Mouse (Mus musculus): ENCODE results near the gene Gm26566. TPM values are rescaled to one million over a fixed set of nuclear protein-coding genes. Genes with fewer than 3 reads are reported as not detected.

Gene Gm26566
- polyA plus RNA-seq, 1 experiment from 2014 or later = 1.1 TPM

GRCm38 (mm10) chr4:88699301-88699700 is 22.3 kb upstream of the Gm26566 start:
- H3K27ac ChIP-seq = no peak overlapping the region
- WGBS = 94% methylated on average over 1 of the region's 1 CpGs

DNA sequence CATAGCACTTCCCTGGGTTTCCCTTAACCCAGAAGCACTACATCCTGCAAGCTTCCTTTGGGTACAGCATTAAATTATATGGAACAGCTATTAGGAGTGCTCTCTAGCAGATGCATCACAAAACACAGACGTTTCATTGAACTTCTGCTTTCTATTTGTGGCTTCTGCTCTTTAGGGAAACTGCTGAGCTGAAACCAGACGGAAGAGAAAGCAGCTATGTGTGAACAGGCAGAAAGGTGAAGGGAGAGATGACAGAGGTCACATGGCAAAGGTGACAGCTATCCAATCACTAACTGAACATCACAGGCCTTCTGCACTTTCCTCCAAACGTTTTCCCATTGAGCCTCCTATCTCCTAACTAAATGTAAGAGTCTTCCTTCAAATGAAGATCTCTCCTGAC is 15.7 kb upstream of the Gm26566 start:
- H3K27me3 ChIP-seq = no peaks in the 10 kb centered on the region
- H3K4me3 ChIP-seq = no peak overlapping the region
- no peak for ATAC-seq

More at GRCm38 (mm10) chr4:88699301-88699700, 22.3 kb upstream of the Gm26566 start:
- no peaks in the 10 kb centered on the region for H3K36me3 ChIP-seq (ENCODE audit: poor library complexity, severe bottlenecking)
- no peak for ATAC-seq
- no peak overlapping the region for H3K4me2 ChIP-seq
- H3K27me3 ChIP-seq = no peaks in the 10 kb centered on the region
- H3K9ac ChIP-seq = no peak overlapping the region
- H3K4me3 ChIP-seq = no peak overlapping the region
- no peaks in the 10 kb centered on the region for H3K4me1 ChIP-seq
- H3K9me3 ChIP-seq (replicated peaks) = no peaks in the 10 kb centered on the region

DNA sequence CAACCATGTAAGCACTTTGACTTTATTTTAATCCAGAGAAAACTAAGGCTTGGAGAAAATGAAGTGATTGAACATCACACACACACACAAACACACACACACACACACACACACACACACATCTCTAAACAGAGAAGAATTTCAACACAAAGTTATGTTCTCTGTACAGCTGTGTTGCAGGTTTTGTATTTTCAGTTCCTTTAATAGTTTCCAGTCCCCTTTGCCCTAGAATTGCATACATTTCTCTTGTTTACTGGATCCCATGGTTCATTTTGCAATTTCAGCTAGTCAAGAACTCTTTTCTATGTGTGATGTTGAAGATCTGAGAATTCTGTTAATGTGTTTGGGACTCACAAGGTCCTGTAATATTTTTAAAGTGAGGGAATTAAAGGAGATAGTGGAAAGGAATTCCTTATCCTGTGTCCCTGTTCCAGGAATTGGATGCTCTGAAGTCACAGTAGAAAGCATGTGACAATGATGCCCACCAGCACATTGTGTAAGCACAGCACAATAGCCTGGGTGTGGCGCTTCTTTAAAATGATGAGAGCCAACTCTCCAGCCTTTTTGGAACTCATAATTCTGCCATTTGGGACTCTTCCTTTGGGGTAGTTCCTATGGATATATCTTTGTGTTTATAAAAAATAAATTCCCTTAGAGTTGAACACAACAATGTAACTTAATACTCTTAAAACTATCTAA is 14.3 kb upstream of the Gm26566 start:
- H3K4me1 ChIP-seq = no peaks in the 10 kb centered on the region
- ATAC-seq = no peak
- 100% methylated on average over 1 of the region's 1 CpGs for WGBS
- no peaks in the 10 kb centered on the region for H3K9me3 ChIP-seq (replicated peaks)
- no peaks in the 10 kb centered on the region for H3K27me3 ChIP-seq
- no peak overlapping the region for H3K4me2 ChIP-seq
- no peak overlapping the region for H3K27ac ChIP-seq
- no peaks in the 10 kb centered on the region for H3K36me3 ChIP-seq (ENCODE audit: poor library complexity, severe bottlenecking)
- H3K4me3 ChIP-seq = no peak overlapping the region
- H3K9ac ChIP-seq = no peak overlapping the region

More for the DNA sequence above, 15.7 kb upstream of the Gm26566 start:
- no peaks in the 10 kb centered on the region for H3K36me3 ChIP-seq (ENCODE audit: poor library complexity, severe bottlenecking)
- 55% methylated on average over 3 of the region's 3 CpGs for WGBS
- H3K9me3 ChIP-seq (replicated peaks) = no peaks in the 10 kb centered on the region
- no peak overlapping the region for H3K9ac ChIP-seq
- H3K27ac ChIP-seq = no peak overlapping the region
- H3K4me1 ChIP-seq = no peaks in the 10 kb centered on the region
- no peak overlapping the region for H3K4me2 ChIP-seq

DNA sequence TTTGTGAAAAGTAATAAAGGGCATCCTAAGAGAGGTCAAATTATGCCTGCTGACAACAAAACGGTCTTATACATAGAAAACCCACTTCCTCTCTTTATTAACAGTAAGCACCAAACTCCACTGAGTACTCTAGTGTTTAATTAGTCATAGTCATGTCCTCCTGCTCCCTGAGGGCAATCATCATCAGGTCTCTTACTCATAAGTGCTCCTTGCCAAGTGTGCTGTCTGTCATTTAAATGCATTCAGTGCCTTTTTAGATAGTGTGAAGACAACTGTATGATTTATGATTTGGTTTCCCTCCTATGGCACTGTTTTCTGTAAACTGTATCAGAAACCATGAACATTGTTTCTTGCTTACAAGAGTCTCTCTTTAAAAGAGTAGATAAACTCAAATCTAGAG is 7.3 kb upstream of the Gm26566 start:
- Histone ChIP-seq H3K4me1 (peaks cover 15% of the 10 kb centered on the region), H3K4me3 (no peak overlapping the region), H3K4me2 (no peak overlapping the region), H3K9me3 (replicated peaks) (no peaks in the 10 kb centered on the region), H3K27ac (no peak overlapping the region), H3K9ac (no peak overlapping the region), H3K36me3 (ENCODE audit: poor library complexity, severe bottlenecking) (peaks cover 45% of the 10 kb centered on the region), H3K27me3 (no peaks in the 10 kb centered on the region)
- no peak for ATAC-seq
- whole genome bisulfite sequencing = 87% methylated on average over 1 of the region's 1 CpGs

GRCm38 (mm10) chr4:88715059-88715458 is 6.5 kb upstream of the Gm26566 start:
- Histone ChIP-seq H3K9me3 (replicated peaks) (no peaks in the 10 kb centered on the region), H3K4me3 (no peak overlapping the region), H3K27me3 (no peaks in the 10 kb centered on the region), H3K9ac (no peak overlapping the region), H3K27ac (no peak overlapping the region), H3K4me1 (peaks cover 21% of the 10 kb centered on the region), H3K4me2 (no peak overlapping the region), H3K36me3 (ENCODE audit: poor library complexity, severe bottlenecking) (peaks cover 46% of the 10 kb centered on the region)
- ATAC-seq = no peak

- ATAC-seq = no peak
- peak overlapping the region; percentile 31 for H3K4me3 ChIP-seq
- WGBS = 77% methylated on average over 1 of the region's 1 CpGs
- H3K9ac ChIP-seq = peak overlapping the region; percentile 51
- H3K9me3 ChIP-seq (replicated peaks) = no peaks in the 10 kb centered on the region
- H3K4me1 ChIP-seq = peaks cover 35% of the 10 kb centered on the region
- no peaks in the 10 kb centered on the region for H3K27me3 ChIP-seq
- no peak overlapping the region for H3K27ac ChIP-seq
- H3K36me3 ChIP-seq (ENCODE audit: poor library complexity, severe bottlenecking) = peaks cover 43% of the 10 kb centered on the region
- H3K4me2 ChIP-seq = peak overlapping the region; percentile 61
Observed at GRCm38 (mm10) chr4:88718715-88719114, 2.9 kb upstream of the Gm26566 start.

- 66% methylated on average over 8 of the region's 8 CpGs for WGBS
- ATAC-seq = no peak
Observed at GRCm38 (mm10) chr4:88723497-88724090, 2.0 kb downstream of the Gm26566 start.

GRCm38 (mm10) chr4:88726727-88727126 is 5.1 kb downstream of the Gm26566 start:
- Histone ChIP-seq H3K9me3 (replicated peaks) (no peaks in the 10 kb centered on the region), H3K27me3 (no peaks in the 10 kb centered on the region), H3K9ac (no peak overlapping the region), H3K36me3 (ENCODE audit: poor library complexity, severe bottlenecking) (no peaks in the 10 kb centered on the region), H3K4me1 (no peaks in the 10 kb centered on the region), H3K27ac (no peak overlapping the region), H3K4me2 (no peak overlapping the region), H3K4me3 (no peak overlapping the region)
- 86% methylated on average over 6 of the region's 6 CpGs for WGBS
- ATAC-seq = no peak

More at GRCm38 (mm10) chr4:88723497-88724090, 2.0 kb downstream of the Gm26566 start:
- Histone ChIP-seq H3K36me3 (ENCODE audit: poor library complexity, severe bottlenecking) (peaks cover 11% of the 10 kb centered on the region), H3K27ac (no peak overlapping the region), H3K27me3 (no peaks in the 10 kb centered on the region), H3K4me1 (peaks cover 27% of the 10 kb centered on the region), H3K9me3 (replicated peaks) (no peaks in the 10 kb centered on the region), H3K4me3 (no peak overlapping the region), H3K4me2 (no peak overlapping the region), H3K9ac (no peak overlapping the region)

DNA sequence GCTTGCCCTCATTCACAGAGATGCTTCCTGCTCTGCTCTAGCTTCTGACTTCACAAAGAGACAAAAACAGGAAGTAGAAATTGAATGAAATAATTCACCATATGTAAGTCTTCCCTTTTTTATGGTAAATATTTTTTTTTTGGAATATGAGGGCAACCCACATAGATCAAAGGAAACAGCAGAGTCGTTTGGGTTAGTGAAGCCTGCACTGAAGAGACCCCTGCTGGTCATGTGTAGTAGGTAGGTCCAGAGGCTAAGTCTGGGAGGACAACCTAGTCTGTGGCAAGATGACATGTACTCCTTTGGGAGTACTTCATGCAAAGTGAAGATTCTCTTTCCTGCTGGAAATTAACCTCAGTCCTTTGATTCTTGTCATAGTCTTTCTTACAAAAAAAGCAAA is 5.7 kb downstream of the Gm26566 start:
- H3K27ac ChIP-seq = no peak overlapping the region
- no peak overlapping the region for H3K4me3 ChIP-seq
- no peaks in the 10 kb centered on the region for H3K27me3 ChIP-seq
- H3K9me3 ChIP-seq (replicated peaks) = no peaks in the 10 kb centered on the region
- no peaks in the 10 kb centered on the region for H3K36me3 ChIP-seq (ENCODE audit: poor library complexity, severe bottlenecking)
- WGBS = 0% methylated on average over 1 of the region's 1 CpGs
- no peak overlapping the region for H3K4me2 ChIP-seq
- no peaks in the 10 kb centered on the region for H3K4me1 ChIP-seq
- H3K9ac ChIP-seq = no peak overlapping the region
- ATAC-seq = no peak

GRCm38 (mm10) chr4:88738480-88738879 is 16.9 kb downstream of the Gm26566 start:
- Histone ChIP-seq H3K4me1 (no peaks in the 10 kb centered on the region), H3K4me2 (no peak overlapping the region), H3K9me3 (replicated peaks) (no peaks in the 10 kb centered on the region), H3K27ac (no peak overlapping the region), H3K4me3 (no peak overlapping the region), H3K27me3 (no peaks in the 10 kb centered on the region), H3K9ac (no peak overlapping the region), H3K36me3 (ENCODE audit: poor library complexity, severe bottlenecking) (no peaks in the 10 kb centered on the region)
- 5% methylated on average over 2 of the region's 2 CpGs for WGBS
- peak; percentile 68 for ATAC-seq

GRCm38 (mm10) chr4:88739036-88739435 is 17.4 kb downstream of the Gm26566 start:
- H3K27ac ChIP-seq = no peak overlapping the region
- H3K27me3 ChIP-seq = no peaks in the 10 kb centered on the region
- no peaks in the 10 kb centered on the region for H3K9me3 ChIP-seq (replicated peaks)
- ATAC-seq = no peak
- H3K4me2 ChIP-seq = no peak overlapping the region
- no peaks in the 10 kb centered on the region for H3K4me1 ChIP-seq
- 88% methylated on average over 6 of the region's 6 CpGs for WGBS
- no peaks in the 10 kb centered on the region for H3K36me3 ChIP-seq (ENCODE audit: poor library complexity, severe bottlenecking)
- H3K4me3 ChIP-seq = no peak overlapping the region
- H3K9ac ChIP-seq = no peak overlapping the region

GRCm38 (mm10) chr4:88741426-88741825 is 19.8 kb downstream of the Gm26566 start:
- Histone ChIP-seq H3K9me3 (replicated peaks) (no peaks in the 10 kb centered on the region), H3K9ac (no peak overlapping the region), H3K36me3 (ENCODE audit: poor library complexity, severe bottlenecking) (no peaks in the 10 kb centered on the region), H3K27ac (no peak overlapping the region), H3K27me3 (no peaks in the 10 kb centered on the region), H3K4me1 (peaks cover 7% of the 10 kb centered on the region; the same call in 1 of the 2 replicates), H3K4me2 (no peak overlapping the region), H3K4me3 (no peak overlapping the region)
- 93% methylated on average over 4 of the region's 4 CpGs for WGBS
- ATAC-seq = no peak
